Mouse (Mus musculus): ENCODE measurements at regions not wholly inside any gene's neighbourhood (a gene's known extent, or its start where the extent isn't known, plus 50 kb on each side); places are given as distances from the start of the nearest gene placed in this dataset.

GRCm38 (mm10) chr5:118362738-118363137 lies 117.7 kb downstream of the 2410131K14Rik start:
- in situ Hi-C loops (cut with MboI; ENCODE audit: low sequenced_read_pairs in 2 of 2, unreplicated experiment in 2 of 2), result no loop called here
- Histone ChIP-seq H3K9ac (ENCODE audit: insufficient read depth, low read depth, low read length, poor library complexity, severe bottlenecking) (no peak overlapping the region), H3K27ac (ENCODE audit: insufficient read depth, low read depth, low read length, poor library complexity, severe bottlenecking) (no peak overlapping the region), H3K9me3 (ENCODE audit: control insufficient read depth, insufficient read depth, low read depth, low read length) (no peaks in the 10 kb centered on the region), H3K36me3 (ENCODE audit: control insufficient read depth, insufficient read depth, low read length, poor library complexity, severe bottlenecking) (no peaks in the 10 kb centered on the region), H3K4me1 (ENCODE audit: control insufficient read depth in 2 of 2, insufficient read depth in 2 of 2, low read length in 2 of 2, poor library complexity in 1 of 2) (peaks cover 4 to 14% of the 10 kb centered on the region in 2 experiments; a peak in 2 of 4 replicates), H3K4me3 (ENCODE audit: insufficient read depth in 1 of 2, low read depth in 1 of 2, low read length in 2 of 2, poor library complexity in 1 of 2, severe bottlenecking in 1 of 2) (no peak overlapping the region)
- TF ChIP-seq HCFC1 (IDR thresholded peaks at IDR 0.05; ENCODE audit: borderline replicate concordance, insufficient read depth, low read length), result no peak
- no peak for TF ChIP-seq CHD2 (IDR thresholded peaks at IDR 0.05; ENCODE audit: low read depth, low read length)
- TF ChIP-seq MAFK (IDR thresholded peaks at IDR 0.05; ENCODE audit: insufficient read depth, low read depth, low read length), result no peak
- TF ChIP-seq ZC3H11A (IDR thresholded peaks at IDR 0.05; ENCODE audit: borderline replicate concordance, low read depth, low read length), result no peak
- no peak for TF ChIP-seq ZNF384 (IDR thresholded peaks at IDR 0.05; ENCODE audit: low read depth, low read length)
- no peak for DNase-seq (ENCODE audit: low read depth, low spot score)

GRCm38 (mm10) chr5:118363154-118363553 lies 118.1 kb downstream of the 2410131K14Rik start:
- peaks cover 4 to 14% of the 10 kb centered on the region in 2 experiments; a peak in 2 of 4 replicates for H3K4me1 ChIP-seq (ENCODE audit: control insufficient read depth in 2 of 2, insufficient read depth in 2 of 2, low read length in 2 of 2, poor library complexity in 1 of 2)
- no peak for TF ChIP-seq ZC3H11A (IDR thresholded peaks at IDR 0.05; ENCODE audit: borderline replicate concordance, low read depth, low read length)
- no peak for TF ChIP-seq HCFC1 (IDR thresholded peaks at IDR 0.05; ENCODE audit: borderline replicate concordance, insufficient read depth, low read length)
- no peak for TF ChIP-seq MAFK (IDR thresholded peaks at IDR 0.05; ENCODE audit: insufficient read depth, low read depth, low read length)
- TF ChIP-seq ZNF384 (IDR thresholded peaks at IDR 0.05; ENCODE audit: low read depth, low read length), result no peak
- TF ChIP-seq CHD2 (IDR thresholded peaks at IDR 0.05; ENCODE audit: low read depth, low read length), result no peak
- H3K9me3 ChIP-seq (ENCODE audit: control insufficient read depth, insufficient read depth, low read depth, low read length), result no peaks in the 10 kb centered on the region
- in situ Hi-C loops (cut with MboI; ENCODE audit: low sequenced_read_pairs in 2 of 2, unreplicated experiment in 2 of 2), result no loop called here
- DNase-seq (ENCODE audit: low read depth, low spot score), result no peak
- H3K36me3 ChIP-seq (ENCODE audit: control insufficient read depth, insufficient read depth, low read length, poor library complexity, severe bottlenecking), result no peaks in the 10 kb centered on the region
- no peak overlapping the region for H3K27ac ChIP-seq (ENCODE audit: insufficient read depth, low read depth, low read length, poor library complexity, severe bottlenecking)
- H3K4me3 ChIP-seq (ENCODE audit: insufficient read depth in 1 of 2, low read depth in 1 of 2, low read length in 2 of 2, poor library complexity in 1 of 2, severe bottlenecking in 1 of 2), result no peak overlapping the region
- H3K9ac ChIP-seq (ENCODE audit: insufficient read depth, low read depth, low read length, poor library complexity, severe bottlenecking), result no peak overlapping the region

DNA sequence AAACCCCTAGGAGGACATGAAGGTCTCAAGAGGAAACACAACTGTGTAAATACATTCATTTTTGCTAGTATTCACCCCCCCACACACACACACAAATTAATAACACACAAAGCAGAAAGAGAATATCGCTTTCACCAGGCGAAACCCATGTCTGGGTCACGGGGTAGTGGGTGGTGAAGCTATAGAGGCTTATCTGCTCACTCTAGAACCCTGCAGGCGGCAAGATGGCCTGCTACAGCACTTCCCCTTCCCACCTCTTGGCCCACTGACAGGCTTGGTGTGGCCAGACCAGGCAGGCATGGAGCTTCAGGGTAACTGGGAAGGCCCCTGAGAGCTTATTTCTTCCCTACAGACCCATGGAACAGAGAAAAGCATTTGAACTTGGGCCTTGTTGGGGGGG lies 119.6 kb downstream of the 2410131K14Rik start:
- H3K9me3 ChIP-seq (ENCODE audit: control insufficient read depth, insufficient read depth, low read depth, low read length), result no peaks in the 10 kb centered on the region
- TF ChIP-seq CHD2 (IDR thresholded peaks at IDR 0.05; ENCODE audit: low read depth, low read length) (no peak), ZNF384 (IDR thresholded peaks at IDR 0.05; ENCODE audit: low read depth, low read length) (no peak), ZC3H11A (IDR thresholded peaks at IDR 0.05; ENCODE audit: borderline replicate concordance, low read depth, low read length) (no peak), HCFC1 (IDR thresholded peaks at IDR 0.05; ENCODE audit: borderline replicate concordance, insufficient read depth, low read length) (no peak), MAFK (IDR thresholded peaks at IDR 0.05; ENCODE audit: insufficient read depth, low read depth, low read length) (no peak)
- DNase-seq (ENCODE audit: low read depth, low spot score), result no peak
- no peaks in the 10 kb centered on the region for H3K36me3 ChIP-seq (ENCODE audit: control insufficient read depth, insufficient read depth, low read length, poor library complexity, severe bottlenecking)
- peaks cover 4 to 12% of the 10 kb centered on the region in 2 experiments; a peak in 2 of 4 replicates for H3K4me1 ChIP-seq (ENCODE audit: control insufficient read depth in 2 of 2, insufficient read depth in 2 of 2, low read length in 2 of 2, poor library complexity in 1 of 2)
- no peak overlapping the region for H3K4me3 ChIP-seq (ENCODE audit: insufficient read depth in 1 of 2, low read depth in 1 of 2, low read length in 2 of 2, poor library complexity in 1 of 2, severe bottlenecking in 1 of 2)
- H3K9ac ChIP-seq (ENCODE audit: insufficient read depth, low read depth, low read length, poor library complexity, severe bottlenecking), result no peak overlapping the region
- H3K27ac ChIP-seq (ENCODE audit: insufficient read depth, low read depth, low read length, poor library complexity, severe bottlenecking), result no peak overlapping the region
- in situ Hi-C loops (cut with MboI; ENCODE audit: low sequenced_read_pairs in 2 of 2, unreplicated experiment in 2 of 2), result no loop called here

GRCm38 (mm10) chr5:118365196-118365595 lies 120.2 kb downstream of the 2410131K14Rik start:
- Histone ChIP-seq H3K4me3 (ENCODE audit: insufficient read depth in 1 of 2, low read depth in 1 of 2, low read length in 2 of 2, poor library complexity in 1 of 2, severe bottlenecking in 1 of 2) (no peak overlapping the region), H3K9me3 (ENCODE audit: control insufficient read depth, insufficient read depth, low read depth, low read length) (no peaks in the 10 kb centered on the region), H3K27ac (ENCODE audit: insufficient read depth, low read depth, low read length, poor library complexity, severe bottlenecking) (no peak overlapping the region), H3K9ac (ENCODE audit: insufficient read depth, low read depth, low read length, poor library complexity, severe bottlenecking) (no peak overlapping the region), H3K4me1 (ENCODE audit: control insufficient read depth in 2 of 2, insufficient read depth in 2 of 2, low read length in 2 of 2, poor library complexity in 1 of 2) (peaks cover 5 to 10% of the 10 kb centered on the region in 2 experiments; a peak in 2 of 4 replicates), H3K36me3 (ENCODE audit: control insufficient read depth, insufficient read depth, low read length, poor library complexity, severe bottlenecking) (no peaks in the 10 kb centered on the region)
- in situ Hi-C loops (cut with MboI; ENCODE audit: low sequenced_read_pairs in 2 of 2, unreplicated experiment in 2 of 2), result no loop called here
- DNase-seq (ENCODE audit: low read depth, low spot score), result no peak
- TF ChIP-seq ZNF384 (IDR thresholded peaks at IDR 0.05; ENCODE audit: low read depth, low read length) (no peak), ZC3H11A (IDR thresholded peaks at IDR 0.05; ENCODE audit: borderline replicate concordance, low read depth, low read length) (no peak), CHD2 (IDR thresholded peaks at IDR 0.05; ENCODE audit: low read depth, low read length) (no peak), HCFC1 (IDR thresholded peaks at IDR 0.05; ENCODE audit: borderline replicate concordance, insufficient read depth, low read length) (no peak), MAFK (IDR thresholded peaks at IDR 0.05; ENCODE audit: insufficient read depth, low read depth, low read length) (no peak)

- DNase-seq (ENCODE audit: low read depth, low spot score), result no peak
- H3K27ac ChIP-seq (ENCODE audit: insufficient read depth, low read depth, low read length, poor library complexity, severe bottlenecking), result no peak overlapping the region
- H3K9me3 ChIP-seq (ENCODE audit: control insufficient read depth, insufficient read depth, low read depth, low read length), result no peaks in the 10 kb centered on the region
- H3K4me3 ChIP-seq (ENCODE audit: insufficient read depth in 1 of 2, low read depth in 1 of 2, low read length in 2 of 2, poor library complexity in 1 of 2, severe bottlenecking in 1 of 2), result no peak overlapping the region
- TF ChIP-seq HCFC1 (IDR thresholded peaks at IDR 0.05; ENCODE audit: borderline replicate concordance, insufficient read depth, low read length) (no peak), ZC3H11A (IDR thresholded peaks at IDR 0.05; ENCODE audit: borderline replicate concordance, low read depth, low read length) (no peak), MAFK (IDR thresholded peaks at IDR 0.05; ENCODE audit: insufficient read depth, low read depth, low read length) (no peak), ZNF384 (IDR thresholded peaks at IDR 0.05; ENCODE audit: low read depth, low read length) (no peak), CHD2 (IDR thresholded peaks at IDR 0.05; ENCODE audit: low read depth, low read length) (no peak)
- H3K4me1 ChIP-seq (ENCODE audit: control insufficient read depth in 2 of 2, insufficient read depth in 2 of 2, low read length in 2 of 2, poor library complexity in 1 of 2), result peaks cover 6 to 8% of the 10 kb centered on the region in 2 experiments; a peak in 2 of 4 replicates
- in situ Hi-C loops (cut with MboI; ENCODE audit: low sequenced_read_pairs in 2 of 2, unreplicated experiment in 2 of 2), result no loop called here
- H3K9ac ChIP-seq (ENCODE audit: insufficient read depth, low read depth, low read length, poor library complexity, severe bottlenecking), result no peak overlapping the region
- no peaks in the 10 kb centered on the region for H3K36me3 ChIP-seq (ENCODE audit: control insufficient read depth, insufficient read depth, low read length, poor library complexity, severe bottlenecking)
Measured at GRCm38 (mm10) chr5:118365651-118366050, 120.6 kb downstream of the 2410131K14Rik start.
